Mouse (Mus musculus): ENCODE results near the gene C1qtnf4.
A peak's percentile ranks its signal among the peaks of the same experiment; 100 is the strongest.

Gene C1qtnf4

DNA sequence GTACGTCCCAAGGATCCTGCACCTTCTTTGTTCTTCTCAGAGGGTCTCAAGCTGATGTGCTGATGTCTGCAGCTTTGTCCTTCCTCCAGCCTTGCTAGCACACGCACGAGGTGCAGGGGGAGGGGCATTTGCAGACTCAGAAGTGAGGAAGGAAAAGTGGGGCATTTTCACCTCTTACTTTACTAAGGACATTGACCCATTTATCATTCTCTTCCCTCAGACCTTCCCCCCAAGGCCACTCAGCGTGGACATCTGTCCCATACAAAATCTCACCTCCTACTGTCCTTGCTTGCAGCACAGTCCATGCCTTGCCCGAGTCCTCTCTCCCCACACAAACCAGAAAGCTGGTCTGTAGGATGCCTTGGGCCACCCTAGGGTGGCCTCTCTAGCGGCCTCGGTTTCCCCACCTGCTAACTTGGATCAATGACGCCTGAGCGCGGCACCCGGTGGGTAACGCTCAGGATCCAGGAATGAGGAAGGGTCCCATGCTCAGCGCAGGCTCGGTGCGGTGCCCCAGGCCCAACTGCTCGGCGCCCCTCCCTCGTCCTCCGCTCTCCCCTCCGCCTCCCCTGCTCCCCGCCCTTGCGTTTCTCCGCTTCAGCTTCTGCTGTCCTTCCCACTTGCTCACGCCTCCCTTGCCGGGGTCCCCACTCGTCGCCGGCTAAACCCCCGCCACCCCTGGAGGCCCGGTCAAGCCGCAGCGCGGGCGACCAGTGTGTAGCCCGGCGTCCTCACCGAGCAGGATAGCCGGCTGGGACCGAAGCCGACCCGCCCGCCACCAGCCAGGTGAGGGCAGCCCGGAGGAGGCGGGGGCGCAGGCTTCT lies at the start of gene C1qtnf4:
TSS of gene C1qtnf4 (plus strand) at position 643 of the 824 bp plus-strand sequence.
- DNase-seq (ENCODE audit: low read depth) = no peak

DNA sequence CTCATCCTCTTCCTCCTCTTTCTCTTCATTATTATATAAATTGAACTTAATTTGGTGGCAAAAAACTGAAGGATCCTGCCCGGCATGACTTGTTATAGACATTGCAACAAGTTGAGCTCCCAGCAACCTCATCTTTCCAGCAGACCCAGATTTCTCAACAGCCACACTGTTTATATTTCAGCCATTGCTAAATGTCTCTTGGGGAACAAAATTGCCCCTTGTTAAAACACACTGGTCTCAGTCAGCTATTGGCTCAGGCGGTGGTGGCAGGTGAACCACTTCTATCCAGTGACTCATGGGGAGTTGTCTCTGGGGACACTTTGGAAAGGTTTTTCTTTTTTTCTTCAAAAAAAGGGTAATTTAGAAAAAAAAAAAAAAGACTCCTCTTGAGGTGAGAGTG lies 47.0 kb upstream of the C1qtnf4 start:
- DNase-seq (ENCODE audit: low read depth) = no peak

DNA sequence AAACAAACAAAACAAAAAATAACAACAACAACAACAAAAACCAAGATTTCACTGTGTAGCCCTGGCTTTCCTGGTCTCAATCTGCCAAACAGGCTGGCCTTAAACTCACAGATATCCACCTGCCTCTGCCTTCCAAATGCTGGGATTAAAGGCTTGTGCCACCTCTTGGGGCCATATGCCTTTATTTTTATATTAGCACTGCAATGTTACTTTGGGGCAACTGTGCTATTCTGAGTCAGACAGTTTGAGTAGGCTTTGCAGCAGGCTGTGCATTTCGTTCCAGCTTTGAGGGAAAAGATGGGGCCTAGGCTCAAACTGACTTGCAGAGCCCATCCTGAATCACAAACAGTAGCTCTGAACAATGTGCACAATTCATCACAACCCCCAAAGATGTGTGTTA lies 42.0 kb upstream of the C1qtnf4 start:
- no peak for DNase-seq (ENCODE audit: low read depth)

DNA sequence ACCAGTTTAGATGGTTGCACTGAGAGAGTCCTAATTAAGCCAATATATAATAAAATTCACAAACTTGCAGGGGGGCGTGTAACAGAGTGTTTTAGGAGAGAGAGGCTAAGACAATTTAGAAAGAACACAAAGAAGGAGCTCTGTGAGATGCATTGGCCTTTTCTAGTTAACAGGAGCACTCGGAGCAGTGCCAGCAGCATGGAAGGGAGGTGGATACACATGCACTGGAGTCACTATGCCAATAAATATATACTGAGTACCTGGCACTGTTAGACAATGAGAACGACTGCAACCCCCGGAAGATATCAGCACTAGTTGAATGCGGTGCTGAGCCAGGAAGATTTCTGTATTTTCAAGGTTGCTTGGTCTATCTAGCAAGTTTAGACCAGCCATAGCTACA lies 41.4 kb upstream of the C1qtnf4 start:
- DNase-seq (ENCODE audit: low read depth) = no peak

DNA sequence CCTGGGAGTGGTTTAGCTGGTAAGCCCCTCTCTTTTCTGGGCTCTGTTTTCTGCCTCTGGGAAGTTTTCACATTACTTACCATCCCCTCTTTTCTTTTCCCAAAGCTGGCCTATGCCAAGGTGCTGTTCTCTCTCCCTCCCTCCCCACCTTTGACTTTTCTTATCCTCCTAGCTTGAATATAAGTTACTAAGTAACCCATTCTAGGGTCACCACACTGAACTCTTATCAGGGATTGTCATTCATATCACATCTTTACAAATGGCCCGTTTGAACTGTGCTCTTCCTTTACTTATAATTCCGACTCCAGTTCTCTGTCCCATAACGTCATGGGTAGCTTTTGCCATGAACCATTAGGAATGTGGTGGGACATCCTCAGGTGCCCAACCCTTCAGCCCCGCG lies 40.4 kb upstream of the C1qtnf4 start:
- DNase-seq (ENCODE audit: low read depth) = no peak

DNA sequence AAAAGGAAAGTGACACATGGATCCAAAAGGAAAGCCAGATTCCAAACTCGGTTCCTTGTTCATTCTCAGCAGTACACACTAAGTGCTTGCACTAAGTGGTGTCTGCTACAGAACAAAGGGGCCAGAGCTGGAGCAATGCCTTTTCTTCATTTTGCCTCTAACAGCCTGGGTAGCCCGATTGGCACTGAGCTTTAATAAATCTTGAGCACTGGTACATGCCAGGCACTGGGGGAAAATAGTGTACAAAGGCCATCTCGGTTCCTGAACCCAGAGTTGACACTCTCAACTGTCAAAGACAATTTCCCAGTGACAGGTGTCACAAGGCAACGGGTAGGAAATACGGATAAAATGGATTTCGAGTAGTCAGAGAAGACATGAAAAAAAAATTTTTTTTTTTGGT lies 39.5 kb upstream of the C1qtnf4 start:
- no peak for DNase-seq (ENCODE audit: low read depth)

DNA sequence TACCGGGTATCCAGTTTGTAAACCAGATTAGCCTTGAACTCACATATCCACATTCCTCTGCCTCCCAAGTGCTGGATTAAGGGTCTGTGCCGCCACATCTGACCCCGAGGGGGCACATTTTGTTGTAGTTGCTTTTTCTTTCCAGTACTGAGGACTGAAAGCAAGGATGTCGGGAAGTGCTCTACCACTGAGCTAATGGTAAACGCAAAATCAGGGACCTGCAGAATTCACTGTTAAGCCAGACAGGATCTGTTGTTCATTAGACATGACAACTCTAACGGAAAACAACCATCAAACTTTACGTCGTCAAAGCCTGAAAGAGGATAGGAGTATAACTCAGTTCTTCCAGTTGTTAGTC lies 39.1 kb upstream of the C1qtnf4 start:
- no peak for DNase-seq (ENCODE audit: low read depth)

DNA sequence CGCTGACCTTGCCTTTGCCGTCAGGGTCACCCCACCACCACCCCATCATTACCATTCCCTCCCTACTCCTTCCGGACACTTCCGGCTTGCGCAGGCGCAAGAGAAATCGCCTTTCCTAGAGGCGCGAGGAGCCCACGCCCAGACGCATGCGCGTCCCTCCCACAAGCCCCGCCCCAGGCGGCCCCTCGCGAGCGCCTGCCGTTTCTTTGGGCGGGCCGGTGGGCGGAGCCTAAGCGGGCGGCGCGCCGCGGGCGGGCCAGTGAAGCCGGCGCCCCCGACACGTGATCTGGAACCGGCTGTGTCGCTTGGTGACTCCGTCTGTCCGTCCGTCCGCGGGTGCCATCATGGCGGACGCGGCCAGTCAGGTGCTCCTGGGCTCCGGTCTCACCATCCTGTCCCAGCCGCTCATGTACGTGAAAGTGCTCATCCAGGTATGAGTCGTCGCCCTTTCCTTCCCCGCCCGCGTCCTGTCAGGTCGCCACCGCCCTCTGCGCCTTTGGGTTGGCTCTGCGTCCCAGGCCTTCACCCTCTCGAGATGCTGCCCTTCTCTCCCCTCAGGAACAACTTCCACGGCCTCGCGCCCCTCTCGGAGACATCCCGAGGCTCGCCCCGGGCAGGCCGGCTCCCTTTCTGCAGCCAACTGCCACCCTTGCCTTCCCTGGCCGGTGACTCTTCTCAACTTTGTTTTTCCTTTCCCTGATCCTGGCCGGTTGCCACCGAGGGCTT lies 38.5 kb upstream of the C1qtnf4 start, which contains the start of gene Mtch2:
TSS of gene Mtch2 (plus strand) at position 201 of the 726 bp plus-strand sequence.
- peak; percentile 97 for DNase-seq (ENCODE audit: low read depth)

DNA sequence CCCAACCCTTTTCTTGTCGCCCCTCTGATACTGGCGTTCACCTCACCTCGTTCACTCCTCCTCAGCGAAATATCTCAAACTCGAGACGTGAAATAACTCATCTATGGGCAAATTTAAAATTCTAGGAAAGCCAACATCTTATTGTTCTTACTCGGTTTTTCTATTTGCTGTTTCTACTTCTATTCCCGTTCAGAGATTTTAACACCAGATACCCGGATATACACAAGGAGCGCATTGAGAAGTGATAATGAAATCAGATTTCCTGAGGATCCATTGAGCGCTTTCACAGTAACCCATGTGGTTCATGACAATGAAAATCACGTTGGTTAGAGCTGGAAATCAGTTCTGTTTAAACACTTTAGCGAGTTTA lies 38.0 kb upstream of the C1qtnf4 start:
- DNase-seq (ENCODE audit: low read depth) = peak; percentile 55

DNA sequence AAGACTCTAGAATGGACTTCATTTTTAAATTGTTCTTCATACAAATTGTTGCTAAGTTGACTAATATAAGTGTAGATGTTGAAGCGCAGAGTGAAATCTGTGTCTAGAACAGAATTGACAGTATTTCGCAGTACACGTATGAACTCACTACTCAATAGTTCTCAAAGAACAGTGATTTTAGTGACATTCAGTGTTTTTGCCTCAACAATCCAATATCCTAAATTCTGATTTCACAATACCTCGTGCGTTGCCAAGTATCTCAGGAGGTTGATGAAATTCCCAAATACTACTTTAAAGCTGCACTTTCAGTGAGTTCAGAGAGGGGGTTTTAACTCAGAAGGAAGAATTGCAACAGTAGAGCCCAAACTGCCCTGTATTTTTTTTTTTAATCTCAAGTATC lies 37.3 kb upstream of the C1qtnf4 start:
- no peak for DNase-seq (ENCODE audit: low read depth)

DNA sequence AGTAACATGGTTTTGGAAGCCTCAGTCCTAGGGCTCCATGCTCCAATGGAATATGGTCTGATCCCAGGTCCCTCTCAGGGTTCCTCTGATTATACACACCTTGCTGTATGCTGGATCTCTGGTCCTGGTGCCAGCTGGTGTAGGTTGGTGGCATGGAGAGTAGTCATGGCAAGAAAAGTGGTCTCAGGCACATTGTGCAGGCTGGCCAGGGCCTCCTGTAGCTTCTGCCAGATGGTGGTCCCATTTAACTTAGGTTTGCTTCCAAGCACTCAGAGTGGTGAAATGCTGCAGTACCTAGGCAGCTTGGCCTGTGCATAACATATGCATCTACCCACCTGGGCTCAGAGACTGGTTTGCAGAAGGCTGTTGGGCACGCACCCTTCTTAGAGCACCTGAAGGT lies 35.3 kb upstream of the C1qtnf4 start:
- no peak for DNase-seq (ENCODE audit: low read depth)

DNA sequence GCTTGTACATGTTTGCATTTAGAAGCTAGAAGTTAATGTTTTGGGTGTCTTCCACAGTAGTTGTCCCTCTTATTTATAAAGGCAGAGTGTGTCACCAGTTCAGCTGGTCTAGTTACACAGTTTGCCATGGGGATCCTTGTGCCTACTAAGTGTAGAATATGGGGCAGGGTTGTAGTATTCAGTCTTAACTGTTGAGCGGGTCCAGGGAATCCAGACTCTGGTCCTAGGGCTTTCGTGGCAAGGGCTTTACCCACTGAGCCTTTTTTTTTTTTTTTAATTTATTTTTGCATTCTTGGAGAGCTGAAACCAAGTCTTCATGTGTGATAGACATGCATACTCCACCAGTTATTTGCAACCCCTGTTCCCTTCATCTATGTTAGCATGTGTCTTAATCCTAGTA lies 24.2 kb upstream of the C1qtnf4 start:
- no peak for DNase-seq (ENCODE audit: low read depth)

DNA sequence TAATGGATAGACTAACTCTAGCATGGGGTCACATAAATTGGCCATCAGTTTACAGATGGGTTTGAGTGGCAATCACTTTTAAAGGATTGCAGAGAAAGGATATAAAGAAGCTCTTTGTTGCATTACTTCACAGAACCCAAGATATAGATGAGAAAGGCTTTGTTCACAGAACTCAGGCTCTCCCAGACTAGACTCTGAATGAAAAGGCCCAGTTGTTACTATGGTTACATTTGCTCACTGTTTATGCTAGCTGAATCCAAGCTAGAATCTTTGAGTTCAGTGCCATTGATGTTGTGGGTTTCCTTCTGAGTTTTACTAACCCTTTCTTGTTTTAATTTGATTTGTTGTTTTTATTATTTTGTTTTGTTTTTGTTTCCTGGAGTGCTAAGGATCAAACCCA lies 21.5 kb upstream of the C1qtnf4 start:
- no peak for DNase-seq (ENCODE audit: low read depth)

DNA sequence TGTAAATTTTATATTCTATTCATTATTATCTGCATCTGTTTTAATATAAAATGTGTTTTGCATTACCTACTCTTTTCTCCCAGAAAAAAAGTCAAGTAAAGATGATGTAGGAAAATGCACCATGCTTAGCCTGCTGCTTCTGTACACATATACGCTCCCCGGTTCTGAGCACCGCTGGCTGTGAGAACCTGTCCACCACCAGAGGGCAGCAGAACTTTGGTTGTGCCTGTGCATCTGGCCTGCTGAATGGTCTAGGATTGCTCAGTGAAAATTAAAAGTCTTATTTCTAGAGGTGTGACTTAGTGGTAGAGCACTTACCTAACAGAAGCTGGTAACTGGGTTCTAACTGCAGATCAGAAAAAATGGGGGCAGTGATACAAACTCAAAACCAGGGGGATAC lies 19.1 kb upstream of the C1qtnf4 start:
- DNase-seq (ENCODE audit: low read depth) = peak; percentile 77

DNA sequence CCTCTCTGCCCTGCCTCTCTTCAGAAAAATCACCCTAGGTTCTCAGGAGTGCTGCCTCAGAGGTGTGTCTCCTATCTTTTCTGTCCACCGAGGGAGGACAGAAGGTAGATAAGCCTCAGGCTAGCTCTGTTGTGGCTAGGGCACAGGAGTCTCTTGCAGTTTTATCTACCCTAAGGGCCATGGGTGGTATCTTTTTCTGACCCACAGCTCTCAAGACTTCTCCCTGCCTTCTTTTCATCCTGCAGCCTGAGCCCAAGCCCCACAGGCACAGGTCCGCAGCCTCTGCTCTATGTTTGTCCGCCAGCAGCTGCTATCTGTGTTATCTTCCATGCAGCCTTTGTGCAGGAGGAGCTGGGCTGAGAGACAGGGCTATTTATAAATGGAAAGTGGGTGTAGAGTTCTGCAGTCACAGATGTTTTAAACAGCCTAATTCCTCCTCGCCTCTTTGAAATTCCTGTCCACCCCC lies 15.5 kb upstream of the C1qtnf4 start:
- DNase-seq (ENCODE audit: low read depth) = no peak

DNA sequence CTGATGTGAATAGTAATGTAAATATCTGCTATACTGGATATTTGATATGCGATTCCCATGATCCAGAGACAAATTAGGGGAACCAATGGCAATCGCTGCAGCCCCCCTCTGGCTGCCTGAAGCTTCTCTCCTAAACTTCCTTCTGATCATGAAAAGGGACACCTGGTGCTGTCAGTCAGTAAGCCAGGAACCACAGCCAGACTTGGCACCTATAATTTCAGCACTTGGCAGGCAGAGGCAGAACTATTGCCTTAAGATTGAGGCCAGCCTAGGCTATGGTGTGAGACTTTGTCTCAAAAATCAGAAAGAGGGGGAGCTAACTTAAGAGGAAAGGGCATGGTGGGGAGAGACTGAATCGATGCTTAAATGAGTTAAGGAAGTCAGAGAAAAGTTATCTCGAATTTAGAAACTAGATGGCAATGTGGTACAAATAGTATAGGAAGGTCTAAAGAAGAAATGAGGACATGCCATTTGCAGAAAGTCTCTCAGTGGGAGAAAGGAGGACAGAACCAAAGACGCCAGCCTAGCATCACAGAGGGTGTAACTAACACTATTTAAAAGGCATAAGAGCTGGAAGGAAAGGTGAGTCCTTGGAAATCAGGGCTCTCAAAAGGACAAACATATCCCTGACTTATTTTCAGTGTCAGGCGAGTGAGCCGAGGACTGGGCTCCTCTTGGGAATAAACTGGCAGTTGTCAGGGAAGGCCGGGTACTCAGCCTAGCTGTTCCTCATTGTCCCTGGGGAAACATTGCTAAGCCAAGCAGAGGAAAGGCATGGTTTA lies 14.3 kb upstream of the C1qtnf4 start:
- no peak for DNase-seq (ENCODE audit: low read depth)

DNA sequence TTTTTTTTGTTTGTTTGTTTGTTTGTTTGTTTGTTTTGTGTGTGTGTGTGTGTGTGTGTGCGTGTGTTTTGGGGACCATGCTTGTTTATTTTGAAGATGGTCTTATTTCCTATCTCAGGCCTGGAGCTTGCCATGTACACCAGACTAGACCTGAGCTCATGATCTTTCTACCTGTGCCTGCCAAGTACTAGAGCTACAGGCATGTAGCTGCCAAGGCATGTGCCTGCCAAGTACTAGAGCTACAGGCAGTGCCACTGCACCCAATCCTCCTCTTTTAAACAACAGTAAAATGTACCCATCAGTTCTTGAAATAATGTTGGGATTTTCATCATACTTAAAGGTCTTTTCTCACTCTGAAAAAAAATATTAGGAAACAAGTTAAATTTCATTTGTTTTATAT lies 11.6 kb upstream of the C1qtnf4 start:
- no peak for DNase-seq (ENCODE audit: low read depth)

DNA sequence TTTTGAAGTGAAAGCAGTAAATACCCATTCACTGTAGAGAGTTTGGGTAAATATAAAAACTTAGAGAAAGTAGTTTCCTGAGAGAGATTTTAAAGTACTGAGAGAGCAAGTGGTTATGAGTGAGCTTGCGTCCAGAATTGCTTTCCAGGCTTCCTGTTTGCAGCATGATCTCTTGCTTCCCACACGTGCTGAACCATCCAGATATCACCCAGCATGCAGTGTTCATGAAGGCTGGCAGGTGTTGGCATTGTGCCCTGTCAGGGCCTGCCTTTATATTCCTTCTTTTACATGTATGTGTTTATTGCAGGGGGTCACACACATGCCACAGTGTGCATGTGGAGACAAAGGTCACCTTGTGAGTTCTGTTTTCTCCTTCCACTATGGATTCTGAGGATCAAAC lies 10.4 kb upstream of the C1qtnf4 start:
- DNase-seq (ENCODE audit: low read depth) = no peak

DNA sequence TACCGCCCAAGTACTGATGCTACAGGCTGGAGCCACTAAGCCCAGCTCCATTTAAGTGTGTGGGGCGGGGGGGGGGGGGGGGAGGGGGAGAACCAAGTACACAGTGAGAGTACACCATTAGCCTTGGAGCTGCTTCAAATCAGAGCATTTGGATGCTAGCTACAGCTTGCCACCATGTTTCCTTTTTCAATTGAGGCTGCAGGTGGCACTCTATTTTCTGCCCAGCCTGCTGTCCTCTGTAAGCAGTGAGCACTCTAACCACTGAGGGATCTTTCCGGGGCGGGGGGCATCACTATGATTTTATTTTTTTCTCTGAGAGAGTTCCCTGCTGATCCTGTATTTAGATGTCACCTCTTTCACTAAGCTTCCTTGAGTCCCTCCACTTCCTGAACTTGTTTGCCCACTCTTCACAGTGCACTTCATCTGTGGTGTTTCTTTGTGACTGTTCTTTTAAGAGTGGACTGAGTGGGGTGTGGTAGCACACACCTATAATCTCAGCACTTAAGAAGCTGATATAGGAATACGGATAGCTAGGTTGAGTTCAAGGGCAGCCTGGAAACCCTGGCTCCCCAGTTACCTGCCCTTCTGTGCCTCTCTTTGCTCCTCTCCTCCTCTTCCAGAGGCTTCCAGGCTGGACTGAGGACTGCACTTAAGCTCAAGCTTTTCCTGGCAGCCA lies 7.9 kb upstream of the C1qtnf4 start:
- no peak for DNase-seq (ENCODE audit: low read depth)

DNA sequence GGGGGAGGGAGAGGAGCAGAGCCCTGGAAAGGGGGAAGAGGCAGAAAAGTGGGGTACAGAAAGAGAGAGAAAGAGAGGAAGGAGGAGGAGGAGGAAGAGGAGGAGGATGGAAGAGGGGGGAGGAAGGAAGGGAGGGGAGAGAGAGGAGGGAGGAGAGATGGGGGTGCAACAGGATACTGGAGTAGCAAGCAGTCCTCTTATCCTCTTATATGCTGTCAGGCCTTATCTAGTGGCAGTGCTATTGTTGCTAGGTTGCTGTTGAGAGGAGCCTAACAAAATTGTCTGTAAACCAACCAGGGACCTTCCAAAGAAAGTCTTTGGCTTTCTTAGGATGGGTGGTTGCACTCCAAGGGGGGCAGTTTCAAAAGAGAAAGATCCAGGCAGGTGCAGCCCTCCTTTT lies 6.2 kb upstream of the C1qtnf4 start:
- no peak for DNase-seq (ENCODE audit: low read depth)

DNA sequence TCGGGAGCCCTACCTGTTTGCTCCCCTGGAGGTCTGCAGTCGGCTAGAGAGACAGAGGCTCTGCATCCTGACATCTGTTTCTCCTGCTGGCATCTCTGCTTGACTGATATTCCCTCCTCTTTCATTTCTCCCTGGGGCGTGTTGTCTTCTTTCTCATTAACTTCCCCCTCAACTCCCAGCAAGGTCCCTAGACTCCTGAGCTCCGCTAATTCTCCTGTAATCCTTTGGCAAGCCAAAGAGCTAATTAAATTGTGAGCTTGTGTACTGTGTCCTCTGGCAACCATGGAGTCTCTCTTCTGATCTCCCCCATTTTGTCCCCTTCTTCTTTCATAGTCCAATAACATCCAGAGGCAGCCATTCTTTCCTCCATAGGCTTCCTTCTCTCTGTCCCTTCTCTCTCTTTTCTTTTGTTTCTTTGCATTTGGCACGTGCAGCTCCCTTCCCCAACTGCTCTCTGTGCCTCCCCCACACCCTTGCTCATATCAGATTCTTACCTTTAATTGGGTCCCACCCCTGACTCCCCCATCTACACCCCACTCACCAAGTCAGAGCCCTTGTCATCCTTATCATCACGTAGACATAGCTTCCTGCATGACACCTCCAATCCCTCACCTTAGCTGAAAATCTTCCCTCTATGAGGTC lies 5.4 kb upstream of the C1qtnf4 start:
- DNase-seq (ENCODE audit: low read depth) = no peak

DNA sequence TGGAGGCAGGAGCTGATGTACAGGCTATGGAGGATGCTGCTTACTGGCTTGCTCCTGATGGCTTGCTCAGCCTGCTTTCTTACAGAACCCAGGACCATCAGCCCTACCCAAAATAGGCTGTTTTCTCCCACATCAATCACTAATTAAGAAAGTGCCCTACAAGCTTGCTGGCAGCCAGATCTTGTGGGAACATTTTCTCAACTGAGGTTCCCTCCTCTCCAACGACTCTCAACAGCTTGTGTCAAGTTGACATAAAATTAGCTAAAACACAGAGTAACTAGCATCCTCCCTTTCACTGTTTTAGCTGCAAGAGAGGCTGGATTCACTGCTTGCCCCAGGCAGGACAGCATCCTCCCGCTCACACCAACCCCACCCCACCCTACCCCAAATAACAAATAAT lies 3.8 kb upstream of the C1qtnf4 start:
- no peak for DNase-seq (ENCODE audit: low read depth)
